Mouse (Mus musculus) ES-E14 (cell line): ENCODE measurements around the gene Uimc1.

Source experiments
- CHD2 ChIP-seq: IDR thresholded peaks from 2 replicates; pipeline ENCODE4 v1.6.1; 2014; ENCODE audit warnings: mild to moderate bottlenecking, low read depth, low read length, inconsistent platforms
- ZNF384 ChIP-seq: IDR thresholded peaks from 2 replicates; pipeline ENCODE4 v1.6.1; 2012; ENCODE audit warnings: low read depth, low read length, inconsistent platforms

DNA sequence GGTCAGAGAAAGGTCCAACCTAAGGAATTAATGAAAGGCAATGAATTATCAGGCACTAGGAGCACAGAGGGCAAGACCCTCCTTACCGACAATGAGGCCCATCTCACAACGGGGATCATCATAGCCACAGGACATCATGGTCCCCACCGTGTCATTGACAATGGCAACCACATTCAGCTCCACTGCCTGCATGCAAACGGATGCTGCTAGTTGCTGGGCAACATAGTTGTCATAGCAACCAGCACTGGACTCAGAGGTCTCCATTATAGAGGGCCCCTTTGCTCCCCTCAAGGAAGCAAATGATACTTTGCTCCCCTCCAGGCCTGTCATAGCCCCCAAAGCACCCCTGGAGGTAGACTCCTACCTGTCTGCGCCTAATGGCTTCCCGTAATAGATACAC lies 91.5 kb downstream of the Uimc1 start:
- TF ChIP-seq ZNF384: no peak
- TF ChIP-seq CHD2: no peak
